Mouse (Mus musculus) T-helper 1 cell (primary cell): Measurements from ENCODE around the gene Klb.

Experiments used
- in situ Hi-C: fragments of 300-600 bp; cut with MboI, MseI; formaldehyde crosslinking; loops from one replicate; pipeline ENCODE4 v1.15.1; 2025; ENCODE audit warnings: high pct_unique_total_duplicates

The Klb gene

GRCm38 (mm10) chr5:65371551-65371950 lies 23.4 kb downstream of the Klb start:
- in situ Hi-C loops: no loop called here

- in situ Hi-C loops: no loop called here
These were observed 26.6 kb downstream of the Klb start for GRCm38 (mm10) chr5:65374746-65375145.

- in situ Hi-C loops: loop anchor here (5.0 kb wide), 1 partner anchor 48 kb away; the partner anchor contains the start of gene Rfc1
These were observed 37.6 kb downstream of the Klb start for GRCm38 (mm10) chr5:65385704-65386103.

GRCm38 (mm10) chr5:65387008-65387867 lies 39.1 kb downstream of the Klb start:
- in situ Hi-C loops: loop anchor here (5.0 kb wide), 1 partner anchor 50 kb away; the partner anchor contains the start of gene Rfc1

GRCm38 (mm10) chr5:65390648-65391644 lies 42.8 kb downstream of the Klb start, which contains the start of the genes Rpl9 and Lias:
Gene Rpl9 (minus strand): TSS chr5:65391444.
Gene Lias (plus strand): TSS chr5:65391497.
- in situ Hi-C loops: no loop called here

GRCm38 (mm10) chr5:65391753-65392152 lies 43.6 kb downstream of the Klb start:
- in situ Hi-C loops: no loop called here

GRCm38 (mm10) chr5:65394425-65394824 lies 46.3 kb downstream of the Klb start:
- in situ Hi-C loops: no loop called here

- in situ Hi-C loops: no loop called here
These were observed 53.3 kb downstream of the Klb start for GRCm38 (mm10) chr5:65401251-65401994.

- in situ Hi-C loops: no loop called here
These were observed 59.9 kb downstream of the Klb start for GRCm38 (mm10) chr5:65407989-65408388.

GRCm38 (mm10) chr5:65415653-65416458 lies 67.7 kb downstream of the Klb start:
- in situ Hi-C loops: no loop called here

- in situ Hi-C loops: no loop called here
These were observed 71.0 kb downstream of the Klb start for GRCm38 (mm10) chr5:65419136-65419535.

GRCm38 (mm10) chr5:65420822-65421221 lies 72.7 kb downstream of the Klb start:
- in situ Hi-C loops: no loop called here

- in situ Hi-C loops: no loop called here
These were observed 74.7 kb downstream of the Klb start for GRCm38 (mm10) chr5:65422803-65423202.

- in situ Hi-C loops: no loop called here
These were observed 76.1 kb downstream of the Klb start for GRCm38 (mm10) chr5:65424215-65424614.

GRCm38 (mm10) chr5:65425251-65425650 lies 77.1 kb downstream of the Klb start:
- in situ Hi-C loops: no loop called here

GRCm38 (mm10) chr5:65428321-65428720 lies 80.2 kb downstream of the Klb start:
- in situ Hi-C loops: no loop called here

- in situ Hi-C loops: no loop called here
These were observed 81.3 kb downstream of the Klb start for GRCm38 (mm10) chr5:65429441-65429840.
